11 mouse cellular contexts compared by ENCODE assay signal in genomic region chr17:5911591-5911990, GRCm38 (mm10). TPM values are rescaled to one million over a fixed set of nuclear protein-coding genes. Genes with fewer than 3 reads are reported as not detected.
A peak's percentile ranks its signal among the peaks of the same experiment; 100 is the strongest.
DNase-seq lines count a peak whose midpoint lies in the region; ATAC-seq and TF ChIP-seq lines count a peak whose summit lies in the region.
"Had no signal": no experiment of that assay in that cellular context is flagged by ENCODE, and none has a peak within 500 bp of the region (broad histone marks: within the 10 kb centered on the region; RNA-seq: fewer than 3 reads in every experiment).

No protein-coding gene starts in this region.

- 0 out of 2 replicates have a peak, but pooled peaks have one; percentile 21 for ATAC-seq in stomach, embryonic 16.5 days (ENCODE audit: insufficient read depth, low FRiP score)
- no peak for ATAC-seq in stomach, postnatal 0 days (ENCODE audit: low FRiP score, low TSS enrichment)
- peak; percentile 51 for ATAC-seq in limb, embryonic 13.5 days (ENCODE audit: low FRiP score, low read depth)
- no peak for ATAC-seq in forebrain, embryonic 12.5 days (ENCODE audit: low FRiP score)
- ATAC-seq: inflammation-experienced regulatory T-cells, adult 6 months had no signal

- WGBS in stomach, embryonic 16.5 days = 64% methylated on average over 12 of the region's 12 CpGs
- WGBS in stomach, postnatal 0 days = 58% methylated on average over 12 of the region's 12 CpGs
- WGBS in limb, embryonic 13.5 days = 60% methylated on average over 12 of the region's 12 CpGs
- 87% methylated on average over 12 of the region's 12 CpGs for WGBS in forebrain, embryonic 12.5 days

- no peaks in the 10 kb centered on the region for H3K4me1 ChIP-seq in stomach, embryonic 16.5 days (ENCODE audit: control insufficient read depth, insufficient read depth, low read length)
- H3K4me1 ChIP-seq in stomach, postnatal 0 days (replicated peaks; ENCODE audit: control insufficient read depth, insufficient read depth) = no peaks in the 10 kb centered on the region
- H3K4me1 ChIP-seq in limb, embryonic 13.5 days = peaks cover 3% of the 10 kb centered on the region
- H3K4me1 ChIP-seq in forebrain, embryonic 12.5 days = no peaks in the 10 kb centered on the region

- no peak overlapping the region for H3K9ac ChIP-seq in stomach, embryonic 16.5 days (ENCODE audit: low read length)
- no peak overlapping the region for H3K9ac ChIP-seq in stomach, postnatal 0 days (ENCODE audit: low read length)
- H3K9ac ChIP-seq in limb, embryonic 13.5 days = no peak overlapping the region
- H3K9ac ChIP-seq in forebrain, embryonic 12.5 days = no peak overlapping the region
- H3K9ac ChIP-seq: lung, embryonic 14.5 days had no signal

- H3K4me2 ChIP-seq in stomach, embryonic 16.5 days (ENCODE audit: low read depth, low read length) = no peak overlapping the region
- no peak overlapping the region for H3K4me2 ChIP-seq in stomach, postnatal 0 days (replicated peaks; ENCODE audit: low read depth)
- H3K4me2 ChIP-seq in limb, embryonic 13.5 days (replicated peaks) = no peak overlapping the region
- H3K4me2 ChIP-seq in forebrain, embryonic 12.5 days = no peak overlapping the region
- H3K4me2 ChIP-seq: lung, embryonic 14.5 days had no signal

- no peak for TF ChIP-seq EP300 in stomach, postnatal 0 days (optimal IDR thresholded peaks at IDR 0.05)

- TF ChIP-seq CTCF in stomach, postnatal 0 days (IDR thresholded peaks at IDR 0.05; ENCODE audit: low read depth) = no peak

- H3K27me3 ChIP-seq in stomach, embryonic 16.5 days (ENCODE audit: control insufficient read depth, insufficient read depth, low read length) = no peaks in the 10 kb centered on the region
- no peaks in the 10 kb centered on the region for H3K27me3 ChIP-seq in stomach, postnatal 0 days (ENCODE audit: control insufficient read depth, insufficient read depth, low read length)
- H3K27me3 ChIP-seq in limb, embryonic 13.5 days = no peaks in the 10 kb centered on the region
- H3K27me3 ChIP-seq in forebrain, embryonic 12.5 days = no peaks in the 10 kb centered on the region

- H3K9me3 ChIP-seq in stomach, embryonic 16.5 days (replicated peaks; ENCODE audit: control insufficient read depth, low read length) = no peaks in the 10 kb centered on the region
- H3K9me3 ChIP-seq in stomach, postnatal 0 days (ENCODE audit: control insufficient read depth, low read length) = no peaks in the 10 kb centered on the region
- H3K9me3 ChIP-seq in limb, embryonic 13.5 days = no peaks in the 10 kb centered on the region
- no peaks in the 10 kb centered on the region for H3K9me3 ChIP-seq in forebrain, embryonic 12.5 days

- no peak overlapping the region for H3K4me3 ChIP-seq in stomach, embryonic 16.5 days (replicated peaks; ENCODE audit: low read length)
- no peak overlapping the region for H3K4me3 ChIP-seq in stomach, postnatal 0 days (ENCODE audit: low read depth, low read length)
- no peak overlapping the region for H3K4me3 ChIP-seq in limb, embryonic 13.5 days
- no peak overlapping the region for H3K4me3 ChIP-seq in forebrain, embryonic 12.5 days (replicated peaks)

- peaks cover 12% of the 10 kb centered on the region for H3K36me3 ChIP-seq in stomach, embryonic 16.5 days (ENCODE audit: control insufficient read depth, insufficient read depth, low read length)
- H3K36me3 ChIP-seq in stomach, postnatal 0 days (ENCODE audit: control insufficient read depth, insufficient read depth, low read length) = 0 out of 2 replicates have a peak, but pooled peaks cover 5% of the 10 kb centered on the region
- H3K36me3 ChIP-seq in limb, embryonic 13.5 days = peaks cover 48% of the 10 kb centered on the region
- peaks cover 5% of the 10 kb centered on the region; the same call in 1 of the 2 replicates for H3K36me3 ChIP-seq in forebrain, embryonic 12.5 days (replicated peaks)

- no peak overlapping the region for H3K27ac ChIP-seq in stomach, embryonic 16.5 days (ENCODE audit: low read length)
- no peak overlapping the region for H3K27ac ChIP-seq in stomach, postnatal 0 days (replicated peaks)
- peak overlapping the region; percentile 79 for H3K27ac ChIP-seq in limb, embryonic 13.5 days
- H3K27ac ChIP-seq in forebrain, embryonic 12.5 days = no peak overlapping the region

- DNase-seq in cerebellum, postnatal 10 days = peak; percentile 35 to 71
- DNase-seq in cerebellum, adult 11 months = no peak
- DNase-seq in stomach, postnatal 0 days (ENCODE audit: low spot score) = no peak
- DNase-seq in urinary bladder, postnatal 10 days (ENCODE audit: low spot score) = no peak
- DNase-seq in kidney, postnatal 14 days = no peak
- DNase-seq: B cell, adult 2 months; lung, embryonic 14.5 days had no signal

RNA-seq across cellular contexts. Expression of gene Synj2, which starts 29.5 kb away (rescaled TPM):
- 6.4 and 6.7 TPM in 2 replicates for polyA plus RNA-seq in stomach, embryonic 16.5 days (2015; fragmentation: Nextera tagmentation; extraction: Ambion mirVana)
- polyA plus RNA-seq in stomach, postnatal 0 days (2015; fragmentation: Nextera tagmentation; extraction: Ambion mirVana) = 3.2 and 3.3 TPM in 2 replicates
- polyA plus RNA-seq in limb, embryonic 13.5 days (2015; fragmentation: Nextera tagmentation; extraction: Ambion mirVana) = 1.8 and 1.9 TPM in 2 replicates
- polyA plus RNA-seq in forebrain, embryonic 12.5 days (2016; fragmentation: Nextera tagmentation; extraction: Ambion mirVana) = 0.96 and 1.1 TPM in 2 replicates

Comparison
In these comparisons a context has a peak if more than half of its experiments do, and no peak if none do; other contexts are left out.
1. DNase-seq: peak in cerebellum, postnatal 10 days (2 of 2); none in cerebellum, adult 11 months (single experiment), stomach, postnatal 0 days (single experiment), urinary bladder, postnatal 10 days (single experiment) and kidney, postnatal 14 days (single experiment).
2. ATAC-seq: peak in stomach, embryonic 16.5 days (single experiment) and limb, embryonic 13.5 days (single experiment); none in stomach, postnatal 0 days (single experiment) and forebrain, embryonic 12.5 days (single experiment).